Mouse (Mus musculus) kidney, adult 2 months (tissue): ENCODE results near the gene Kidins220.

Source experiments
- CTCF ChIP-seq: fragments of 200-500 bp; conservative IDR thresholded peaks from 2 replicates; pipeline ENCODE4 v1.5.1; 2011; ENCODE audit warnings: low read depth, mild to moderate bottlenecking, control low read depth, low read length, moderate library complexity, mixed read lengths; ENCODE audit not compliant: insufficient read depth, insufficient read length
- POLR2A ChIP-seq: fragments of 200-500 bp; IDR thresholded peaks from one replicate; pipeline ENCODE4 v1.6.1; 2011; ENCODE audit warnings: low read depth, low read length, control low read depth

- TF ChIP-seq POLR2A, result no peak
- no peak for TF ChIP-seq CTCF
Measured at GRCm38 (mm10) chr12:25011733-25012367, 37.1 kb downstream of the Kidins220 start.
